Mouse (Mus musculus) neural tube, embryonic 12.5 days (tissue): Measurements from ENCODE around the gene Rab3ip. TPM values are rescaled to one million over a fixed set of nuclear protein-coding genes. Genes with fewer than 3 reads are reported as not detected.

Source experiments
- ATAC-seq: fragments of 200-750 bp; cut with Nextera tagmentation; 2 replicates; pipeline ENCODE4 v1.8.0; 2017; ENCODE audit warnings: low read depth, mild to moderate bottlenecking, moderate TSS enrichment, moderate library complexity; ENCODE audit not compliant: low FRiP score
- H3K27ac ChIP-seq: fragments of 300-500 bp; sonication (generic); 2 replicates; pipeline ENCODE4 v1.5.1; 2016
- H3K27me3 ChIP-seq: fragments of 300-500 bp; sonication (generic); replicated peaks from 2 replicates; pipeline ENCODE4 v1.6.1; 2016; ENCODE audit warnings: mild to moderate bottlenecking
- H3K36me3 ChIP-seq: fragments of 300-500 bp; sonication (generic); 2 replicates; pipeline ENCODE4 v1.6.1; 2016; ENCODE audit warnings: mild to moderate bottlenecking
- H3K4me1 ChIP-seq: fragments of 300-500 bp; sonication (generic); 2 replicates; pipeline ENCODE4 v1.6.1; 2016
- H3K4me2 ChIP-seq: fragments of 300-500 bp; sonication (generic); replicated peaks from 2 replicates; pipeline ENCODE4 v1.6.1; 2016; ENCODE audit warnings: mild to moderate bottlenecking
- H3K4me3 ChIP-seq: fragments of 300-500 bp; sonication (generic); 2 replicates; pipeline ENCODE4 v1.5.1; 2016
- H3K9ac ChIP-seq: fragments of 300-500 bp; sonication (generic); 2 replicates; pipeline ENCODE4 v1.6.1; 2016; ENCODE audit warnings: mild to moderate bottlenecking
- H3K9me3 ChIP-seq: fragments of 300-500 bp; sonication (generic); 2 replicates; pipeline ENCODE4 v1.6.1; 2016; ENCODE audit warnings: mild to moderate bottlenecking
- WGBS: fragments of 180-500 bp; shearing (Covaris S2); methylation state at CpG from one replicate; pipeline ENCODE4 v1.1.7; 2016; 5-methylcytosine and 5-hydroxymethylcytosine counted together
- polyA plus RNA-seq: library from polyadenylated mRNA; unstranded; fragments of >200 nt; fragmentation: Nextera tagmentation; extraction: Ambion mirVana; gene quantifications from 2 replicates; pipeline ENCODE4 v1.2.1, GENCODE M21; 2016

The Rab3ip gene
- polyA plus RNA-seq, 1 experiment from 2014 or later = 47.9 TPM

- ATAC-seq = 0 out of 2 replicates have a peak, but pooled peaks have one; percentile 2
Observed at GRCm38 (mm10) chr10:116950886-116951285, 317 bp upstream of the Rab3ip start.

GRCm38 (mm10) chr10:116949111-116950008, 1.2 kb downstream of the Rab3ip start:
- H3K9ac ChIP-seq = peak overlapping the region; percentile 90

More at GRCm38 (mm10) chr10:116950886-116951285, 317 bp upstream of the Rab3ip start:
- Histone ChIP-seq H3K4me2 (peak overlapping the region; percentile 74), H3K4me3 (peak overlapping the region; percentile 84), H3K27me3 (no peaks in the 10 kb centered on the region), H3K4me1 (peaks cover 8% of the 10 kb centered on the region; the same call in 1 of the 2 replicates), H3K27ac (no peak overlapping the region), H3K9ac (no peak overlapping the region), H3K9me3 (no peaks in the 10 kb centered on the region), H3K36me3 (no peaks in the 10 kb centered on the region)
- 13% methylated on average over 5 of the region's 5 CpGs for WGBS

DNA sequence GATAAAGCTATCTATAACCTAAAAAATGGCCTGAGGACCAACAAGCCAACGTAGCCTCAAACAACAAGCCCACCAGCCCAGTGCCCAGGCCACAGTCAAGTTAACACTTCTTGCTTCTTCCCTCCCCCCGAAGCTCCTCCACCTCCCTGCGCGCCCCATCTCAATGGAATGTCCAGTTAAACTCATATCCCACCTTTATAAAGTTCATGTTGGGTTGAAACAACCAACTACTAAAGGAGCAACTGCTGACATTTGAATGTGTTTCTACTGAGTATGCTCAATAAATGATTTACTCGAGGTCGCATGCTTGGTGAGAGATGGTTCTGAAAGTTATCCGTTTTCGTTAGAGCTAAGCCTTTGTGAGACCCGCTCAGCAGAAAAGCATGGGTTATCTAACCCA, 2.2 kb downstream of the Rab3ip start:
- ATAC-seq = no peak
- WGBS = 76% methylated on average over 9 of the region's 9 CpGs
- H3K9ac ChIP-seq = no peak overlapping the region
- H3K27ac ChIP-seq = no peak overlapping the region
- H3K36me3 ChIP-seq = no peaks in the 10 kb centered on the region
- H3K4me1 ChIP-seq = peaks cover 11% of the 10 kb centered on the region; the same call in 1 of the 2 replicates
- no peak overlapping the region for H3K4me3 ChIP-seq
- H3K27me3 ChIP-seq = no peaks in the 10 kb centered on the region
- H3K9me3 ChIP-seq = no peaks in the 10 kb centered on the region
- peak overlapping the region; percentile 74 for H3K4me2 ChIP-seq

More at GRCm38 (mm10) chr10:116949111-116950008, 1.2 kb downstream of the Rab3ip start:
- no peaks in the 10 kb centered on the region for H3K27me3 ChIP-seq
- H3K9me3 ChIP-seq = no peaks in the 10 kb centered on the region
- H3K4me3 ChIP-seq = peak overlapping the region; percentile 84
- peak overlapping the region; percentile 74 for H3K4me2 ChIP-seq
- H3K4me1 ChIP-seq = peaks cover 11% of the 10 kb centered on the region; the same call in 1 of the 2 replicates
- H3K27ac ChIP-seq = peak overlapping the region; percentile 88; the same call in 1 of the 2 replicates
- under 1% methylated on average over 44 of the region's 44 CpGs for WGBS
- no peak; the same call in 1 of the 2 replicates for ATAC-seq
- H3K36me3 ChIP-seq = no peaks in the 10 kb centered on the region

DNA sequence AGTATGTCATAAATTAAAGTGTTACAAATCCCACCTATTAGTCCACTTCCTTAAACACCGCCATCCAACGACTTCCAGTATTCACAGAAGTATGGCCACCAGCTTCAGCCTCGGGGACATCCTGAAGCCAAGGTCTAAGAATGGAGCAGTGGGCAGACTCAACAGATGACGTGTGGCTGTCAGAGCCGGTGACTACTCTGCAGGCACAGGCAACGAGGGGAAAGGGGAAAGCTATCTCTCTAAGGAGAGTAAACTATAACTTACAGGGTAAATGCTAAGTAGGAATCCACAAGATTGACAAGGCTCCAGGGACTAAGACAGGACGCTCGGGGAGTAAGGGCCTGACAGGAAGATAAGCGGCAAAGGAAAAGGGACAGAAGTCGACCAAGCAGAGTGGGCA, 5.6 kb downstream of the Rab3ip start:
- H3K4me1 ChIP-seq = peaks cover 11% of the 10 kb centered on the region; the same call in 1 of the 2 replicates
- peaks cover 9% of the 10 kb centered on the region for H3K36me3 ChIP-seq
- H3K4me2 ChIP-seq = no peak overlapping the region
- H3K9ac ChIP-seq = no peak overlapping the region
- WGBS = 64% methylated on average over 10 of the region's 10 CpGs
- H3K27ac ChIP-seq = no peak overlapping the region
- ATAC-seq = no peak
- H3K9me3 ChIP-seq = peaks cover 3% of the 10 kb centered on the region; the same call in 1 of the 2 replicates
- no peak overlapping the region for H3K4me3 ChIP-seq
- no peaks in the 10 kb centered on the region for H3K27me3 ChIP-seq

DNA sequence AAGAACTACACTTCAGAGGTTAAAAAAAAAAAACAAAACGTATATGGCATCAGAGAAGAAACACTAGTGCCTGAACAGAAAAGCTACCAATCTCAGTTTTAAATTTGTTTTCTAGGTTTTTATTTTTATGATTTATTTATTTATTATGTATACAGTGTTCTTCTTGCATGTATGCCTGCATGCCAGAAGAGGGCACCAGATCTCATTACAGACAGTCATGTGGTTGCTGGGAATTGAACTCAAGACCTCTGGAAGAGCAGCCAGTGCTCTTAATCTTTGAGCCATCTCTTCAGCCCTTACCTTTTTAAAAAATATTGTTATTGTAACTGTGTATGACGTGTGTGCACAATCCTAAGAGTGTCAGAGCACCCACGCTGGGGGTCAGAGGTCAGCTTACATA, 6.4 kb downstream of the Rab3ip start:
- Histone ChIP-seq H3K4me3 (no peak overlapping the region), H3K9ac (no peak overlapping the region), H3K4me1 (peaks cover 11% of the 10 kb centered on the region; the same call in 1 of the 2 replicates), H3K4me2 (no peak overlapping the region), H3K9me3 (peaks cover 3% of the 10 kb centered on the region; the same call in 1 of the 2 replicates), H3K36me3 (peaks cover 10% of the 10 kb centered on the region), H3K27me3 (no peaks in the 10 kb centered on the region), H3K27ac (no peak overlapping the region)
- ATAC-seq = no peak
- WGBS = 88% methylated on average over 3 of the region's 3 CpGs

DNA sequence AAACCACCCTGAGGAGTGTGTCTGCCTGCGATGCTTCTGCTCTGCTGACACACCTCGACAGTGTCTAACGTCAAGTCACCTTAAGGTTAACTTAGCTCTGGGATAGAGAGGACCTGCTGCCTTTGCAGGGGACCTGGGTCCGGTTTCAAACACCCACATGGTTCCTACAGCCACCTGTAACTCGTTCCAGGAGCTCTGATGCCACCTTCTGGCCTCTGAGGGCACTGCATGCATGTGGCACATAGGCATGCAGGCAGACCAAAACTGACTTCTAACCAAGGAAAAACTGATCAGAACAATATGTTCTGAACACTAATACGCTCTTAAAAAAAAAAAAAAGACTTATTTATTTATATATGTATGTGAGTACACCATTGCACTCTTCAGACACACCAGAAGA, 7.5 kb downstream of the Rab3ip start:
- Histone ChIP-seq H3K9me3 (peaks cover 3% of the 10 kb centered on the region; the same call in 1 of the 2 replicates), H3K27ac (no peak overlapping the region), H3K27me3 (no peaks in the 10 kb centered on the region), H3K4me1 (0 out of 2 replicates have a peak, but pooled peaks cover 3% of the 10 kb centered on the region), H3K9ac (no peak overlapping the region), H3K4me2 (no peak overlapping the region), H3K36me3 (peaks cover 20% of the 10 kb centered on the region), H3K4me3 (no peak overlapping the region)
- ATAC-seq = no peak
- WGBS = 93% methylated on average over 6 of the region's 6 CpGs

GRCm38 (mm10) chr10:116935028-116935427, 15.5 kb downstream of the Rab3ip start:
- no peak for ATAC-seq
- H3K9ac ChIP-seq = no peak overlapping the region
- no peak overlapping the region for H3K27ac ChIP-seq
- no peak overlapping the region for H3K4me2 ChIP-seq
- no peak overlapping the region for H3K4me3 ChIP-seq
- H3K4me1 ChIP-seq = peaks cover 3% of the 10 kb centered on the region; the same call in 1 of the 2 replicates
- H3K9me3 ChIP-seq = no peaks in the 10 kb centered on the region
- peaks cover 42% of the 10 kb centered on the region for H3K36me3 ChIP-seq
- 54% methylated on average over 12 of the region's 12 CpGs for WGBS
- H3K27me3 ChIP-seq = no peaks in the 10 kb centered on the region

GRCm38 (mm10) chr10:116933794-116934193, 16.8 kb downstream of the Rab3ip start:
- no peaks in the 10 kb centered on the region for H3K27me3 ChIP-seq
- H3K27ac ChIP-seq = no peak overlapping the region
- ATAC-seq = no peak
- WGBS = 96% methylated on average over 7 of the region's 7 CpGs
- H3K36me3 ChIP-seq = peaks cover 37% of the 10 kb centered on the region
- H3K9ac ChIP-seq = no peak overlapping the region
- no peak overlapping the region for H3K4me3 ChIP-seq
- no peaks in the 10 kb centered on the region for H3K9me3 ChIP-seq
- no peak overlapping the region for H3K4me2 ChIP-seq
- peaks cover 3% of the 10 kb centered on the region; the same call in 1 of the 2 replicates for H3K4me1 ChIP-seq

GRCm38 (mm10) chr10:116932418-116932817, 18.2 kb downstream of the Rab3ip start:
- 89% methylated on average over 13 of the region's 13 CpGs for WGBS
- no peak overlapping the region for H3K4me3 ChIP-seq
- no peak for ATAC-seq
- peaks cover 31% of the 10 kb centered on the region for H3K36me3 ChIP-seq
- no peak overlapping the region for H3K27ac ChIP-seq
- no peaks in the 10 kb centered on the region for H3K9me3 ChIP-seq
- no peak overlapping the region for H3K4me2 ChIP-seq
- H3K9ac ChIP-seq = no peak overlapping the region
- peaks cover 3% of the 10 kb centered on the region; the same call in 1 of the 2 replicates for H3K4me1 ChIP-seq
- H3K27me3 ChIP-seq = no peaks in the 10 kb centered on the region

DNA sequence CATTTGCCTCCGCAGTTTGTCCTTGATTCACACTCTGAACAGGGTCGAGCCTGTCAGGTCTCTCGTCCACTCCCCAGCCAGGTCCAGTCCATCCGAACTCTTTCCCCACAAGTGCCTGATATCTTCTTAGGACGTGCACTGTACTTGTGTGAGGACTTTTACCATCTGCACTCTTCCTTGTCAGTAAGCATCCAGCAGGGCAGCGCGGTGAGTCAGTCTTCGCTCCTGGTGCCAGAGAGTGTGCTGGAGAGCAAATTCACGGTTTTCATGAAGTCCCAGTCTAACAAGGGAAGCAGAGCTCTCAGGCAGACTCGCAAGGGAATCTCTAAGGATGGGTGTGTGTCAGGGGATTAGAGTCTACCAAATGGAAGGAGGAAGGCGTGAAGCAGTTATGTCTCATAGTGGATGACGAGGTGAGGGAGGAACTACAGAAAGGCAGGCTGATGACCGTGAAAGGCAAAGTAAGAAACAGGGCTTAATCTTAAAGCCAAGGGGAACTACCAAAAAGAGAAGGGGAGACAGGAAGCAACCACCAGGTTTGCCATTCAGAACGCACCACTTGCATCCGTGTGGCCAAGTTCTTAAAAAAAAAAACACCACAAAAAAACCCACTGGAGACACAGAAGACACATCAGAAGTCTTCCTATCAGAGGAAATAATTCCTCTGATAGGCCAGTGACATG, 18.9 kb downstream of the Rab3ip start:
- H3K27ac ChIP-seq = no peak overlapping the region
- no peak overlapping the region for H3K4me3 ChIP-seq
- no peak for ATAC-seq
- 88% methylated on average over 15 of the region's 15 CpGs for WGBS
- peaks cover 27% of the 10 kb centered on the region for H3K36me3 ChIP-seq
- no peaks in the 10 kb centered on the region for H3K9me3 ChIP-seq
- H3K4me1 ChIP-seq = peaks cover 3% of the 10 kb centered on the region; the same call in 1 of the 2 replicates
- H3K4me2 ChIP-seq = no peak overlapping the region
- H3K27me3 ChIP-seq = no peaks in the 10 kb centered on the region
- H3K9ac ChIP-seq = no peak overlapping the region

DNA sequence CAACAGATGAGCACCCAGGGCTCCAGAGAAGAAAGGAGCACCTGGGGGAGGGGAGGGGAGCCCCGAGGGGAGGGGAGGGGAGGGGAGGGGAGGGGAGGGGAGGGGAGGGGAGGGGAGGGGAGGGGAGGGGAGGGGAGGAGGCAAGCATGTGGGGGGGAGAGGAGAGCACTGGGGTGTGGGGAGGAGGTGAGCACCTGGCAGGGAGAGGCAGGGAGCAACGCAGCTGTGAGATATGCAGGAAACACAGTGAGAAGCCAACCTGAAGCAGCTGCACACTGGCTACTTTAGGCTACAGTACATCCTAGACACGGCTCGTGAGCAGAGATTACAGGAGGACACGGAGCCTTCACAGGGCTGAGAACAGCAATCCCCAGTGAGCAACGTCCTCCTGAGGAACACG, 19.6 kb downstream of the Rab3ip start:
- Histone ChIP-seq H3K27me3 (no peaks in the 10 kb centered on the region), H3K36me3 (peaks cover 27% of the 10 kb centered on the region; the same call in 1 of the 2 replicates), H3K4me1 (peaks cover 3% of the 10 kb centered on the region; the same call in 1 of the 2 replicates), H3K4me2 (no peak overlapping the region), H3K9me3 (no peaks in the 10 kb centered on the region), H3K27ac (no peak overlapping the region), H3K4me3 (no peak overlapping the region), H3K9ac (no peak overlapping the region)
- 77% methylated on average over 6 of the region's 7 CpGs for WGBS
- no peak for ATAC-seq

- H3K9ac ChIP-seq = no peak overlapping the region
- ATAC-seq = no peak
- 87% methylated on average over 7 of the region's 7 CpGs for WGBS
- H3K4me1 ChIP-seq = peaks cover 3% of the 10 kb centered on the region; the same call in 1 of the 2 replicates
- H3K4me2 ChIP-seq = no peak overlapping the region
- no peaks in the 10 kb centered on the region for H3K9me3 ChIP-seq
- peaks cover 27% of the 10 kb centered on the region for H3K36me3 ChIP-seq
- H3K27me3 ChIP-seq = no peaks in the 10 kb centered on the region
- no peak overlapping the region for H3K4me3 ChIP-seq
- no peak overlapping the region for H3K27ac ChIP-seq
Observed at GRCm38 (mm10) chr10:116930506-116930905, 20.1 kb downstream of the Rab3ip start.
